Mouse (Mus musculus): ENCODE results near the gene Trmt1. TPM values are rescaled to one million over a fixed set of nuclear protein-coding genes. Genes with fewer than 3 reads are reported as not detected.

Gene Trmt1
- total RNA-seq, 2 experiments from 2014 or later: 110 to 112 TPM

Other genes with a start within 250 kb of the Trmt1 start
- 10 to 100 TPM; 10.2 to 10.7 TPM for gene Ier2, start 23.5 kb upstream of the Trmt1 start, total RNA-seq (2021)
- gene Nacc1, start 1.6 kb downstream of the Trmt1 start, total RNA-seq (2021): 10 to 100 TPM; 68.4 to 72.1 TPM
- 1 to 10 TPM; 3.0 to 3.3 TPM for gene Lyl1, start 15.2 kb downstream of the Trmt1 start, total RNA-seq (2021)
- gene G430095P16Rik, start 36.7 kb downstream of the Trmt1 start, total RNA-seq (2021): not detected
- gene Nfix, start 114.0 kb downstream of the Trmt1 start, total RNA-seq (2021): 100 to 1,000 TPM; 674 to 782 TPM
- 1 to 10 TPM; 4.9 to 5.5 TPM for gene Dand5, start 136.5 kb downstream of the Trmt1 start, total RNA-seq (2021)
- 10 to 100 TPM; 18.4 to 18.9 TPM for gene Gadd45gip1, start 145.2 kb downstream of the Trmt1 start, total RNA-seq (2021)
- 10 to 100 TPM; 44.1 to 49.7 TPM for gene Rad23a, start 154.4 kb downstream of the Trmt1 start, total RNA-seq (2021)
- gene Calr, start 160.6 kb downstream of the Trmt1 start, total RNA-seq (2021): 100 to 1,000 TPM; 528 to 548 TPM
- gene Farsa, start 170.7 kb downstream of the Trmt1 start, total RNA-seq (2021): 10 to 100 TPM; 86.2 to 90.4 TPM
- gene Syce2, start 185.8 kb downstream of the Trmt1 start, total RNA-seq (2021): 10 to 100 TPM; 42.0 to 42.4 TPM
- gene Gcdh, start 207.6 kb downstream of the Trmt1 start, total RNA-seq (2021): 10 to 100 TPM; 30.8 to 32.7 TPM
- gene Klf1, start 215.6 kb downstream of the Trmt1 start, total RNA-seq (2021): under 1 TPM in 1 of 2 experiments, not detected in 1; 0.24 TPM
- gene Dnase2a, start 222.3 kb downstream of the Trmt1 start, total RNA-seq (2021): 1 to 10 TPM; 2.8 to 4.1 TPM